Comparison of ENCODE assay signal across 9 mouse cellular contexts in genomic region chr6:97740107-97740850, GRCm38 (mm10).
DNase-seq lines count a peak whose midpoint lies in the region; ATAC-seq lines count a peak whose summit lies in the region.
"Had no signal": no experiment of that assay in that cellular context is flagged by ENCODE, and none has a peak within 500 bp of the region (broad histone marks: within the 10 kb centered on the region; RNA-seq: fewer than 3 reads in every experiment).

No protein-coding gene starts in this region.

- peak overlapping the region; percentile 14 for H3K4me3 ChIP-seq in embryonic facial prominence, embryonic 14.5 days (ENCODE audit: low read depth, low read length)
- H3K4me3 ChIP-seq in hindbrain, embryonic 11.5 days (ENCODE audit: low read depth, low read length), result no peak overlapping the region
- no peak overlapping the region for H3K4me3 ChIP-seq in midbrain, embryonic 14.5 days (replicated peaks; ENCODE audit: low read depth, low read length)
- H3K4me3 ChIP-seq: myocyte had no signal

- no peak for ATAC-seq in embryonic facial prominence, embryonic 14.5 days (ENCODE audit: low read depth)
- ATAC-seq in hindbrain, embryonic 11.5 days (ENCODE audit: low FRiP score), result peak; percentile 40; the same call in 1 of the 2 replicates
- ATAC-seq in midbrain, embryonic 14.5 days (ENCODE audit: low FRiP score, low TSS enrichment), result no peak

- no peak overlapping the region for H3K27ac ChIP-seq in embryonic facial prominence, embryonic 14.5 days (replicated peaks; ENCODE audit: low read depth, low read length)
- no peak overlapping the region for H3K27ac ChIP-seq in hindbrain, embryonic 11.5 days (ENCODE audit: low read depth, low read length)
- no peak overlapping the region for H3K27ac ChIP-seq in midbrain, embryonic 14.5 days (replicated peaks; ENCODE audit: low read depth, low read length)

- no peaks in the 10 kb centered on the region for H3K36me3 ChIP-seq in embryonic facial prominence, embryonic 14.5 days (ENCODE audit: control insufficient read depth, insufficient read depth, low read length)
- H3K36me3 ChIP-seq in hindbrain, embryonic 11.5 days (ENCODE audit: control insufficient read depth, insufficient read depth, low read length), result no peaks in the 10 kb centered on the region
- no peaks in the 10 kb centered on the region for H3K36me3 ChIP-seq in midbrain, embryonic 14.5 days (ENCODE audit: control insufficient read depth, insufficient read depth, low read length)

- DNase-seq in ovary, postnatal 14 days (ENCODE audit: low spot score), result peak; percentile 60
- no peak for DNase-seq in ovary, adult 18-20 months (ENCODE audit: low spot score)
- peak; percentile 75 for DNase-seq in adrenal gland, postnatal 10 days
- DNase-seq in embryonic facial prominence, embryonic 14.5 days (ENCODE audit: low spot score), result peak; percentile 69
- peak; percentile 83 for DNase-seq in hindbrain, embryonic 11.5 days (ENCODE audit: low spot score)
- peak; percentile 34 to 76 for DNase-seq in left cerebral cortex, postnatal 14 days (ENCODE audit: low spot score in 2 of 2)
- peak; percentile 90 for DNase-seq in midbrain, embryonic 14.5 days
- DNase-seq in spleen, postnatal 14 days (ENCODE audit: low spot score in 2 of 2), result no peak

- H3K9ac ChIP-seq in embryonic facial prominence, embryonic 14.5 days (ENCODE audit: low read depth, low read length), result no peak overlapping the region
- no peak overlapping the region for H3K9ac ChIP-seq in hindbrain, embryonic 11.5 days (ENCODE audit: low read depth, low read length)
- no peak overlapping the region for H3K9ac ChIP-seq in midbrain, embryonic 14.5 days (replicated peaks; ENCODE audit: low read length)

- H3K9me3 ChIP-seq in embryonic facial prominence, embryonic 14.5 days (ENCODE audit: control insufficient read depth, low read length), result no peaks in the 10 kb centered on the region
- no peaks in the 10 kb centered on the region for H3K9me3 ChIP-seq in hindbrain, embryonic 11.5 days (ENCODE audit: control insufficient read depth, low read length)
- H3K9me3 ChIP-seq in midbrain, embryonic 14.5 days (ENCODE audit: control insufficient read depth, low read length), result no peaks in the 10 kb centered on the region

- intact Hi-C loops in left cerebral cortex, postnatal 14 days (cut with DNase I), result loop anchor here (2.0 to 5.0 kb wide), 3 partner anchors 218 to 461 kb away; no protein-coding TSS in a partner anchor

- peaks cover 12% of the 10 kb centered on the region for H3K4me1 ChIP-seq in embryonic facial prominence, embryonic 14.5 days (ENCODE audit: control insufficient read depth, insufficient read depth, low read length)
- H3K4me1 ChIP-seq in hindbrain, embryonic 11.5 days (replicated peaks; ENCODE audit: control insufficient read depth, insufficient read depth, low read length), result no peaks in the 10 kb centered on the region
- H3K4me1 ChIP-seq in midbrain, embryonic 14.5 days (ENCODE audit: control insufficient read depth, insufficient read depth, low read length), result peaks cover 3% of the 10 kb centered on the region; the same call in 1 of the 2 replicates

- peak overlapping the region; percentile 47 for H3K4me2 ChIP-seq in embryonic facial prominence, embryonic 14.5 days (ENCODE audit: low read depth, low read length)
- H3K4me2 ChIP-seq in hindbrain, embryonic 11.5 days (replicated peaks; ENCODE audit: low read depth, low read length), result no peak overlapping the region
- H3K4me2 ChIP-seq in midbrain, embryonic 14.5 days (ENCODE audit: low read length), result peak overlapping the region; percentile 38; the same call in 1 of the 2 replicates

- 9% methylated on average over 13 of the region's 13 CpGs for WGBS in embryonic facial prominence, embryonic 14.5 days
- WGBS in hindbrain, embryonic 11.5 days, result 14% methylated on average over 13 of the region's 13 CpGs
- whole genome bisulfite sequencing in midbrain, embryonic 14.5 days, result 5% methylated on average over 13 of the region's 13 CpGs

- H3K27me3 ChIP-seq in embryonic facial prominence, embryonic 14.5 days (replicated peaks; ENCODE audit: control insufficient read depth, insufficient read depth, low read length), result no peaks in the 10 kb centered on the region
- no peaks in the 10 kb centered on the region for H3K27me3 ChIP-seq in hindbrain, embryonic 11.5 days (ENCODE audit: control insufficient read depth, insufficient read depth, low read length)
- H3K27me3 ChIP-seq in midbrain, embryonic 14.5 days (ENCODE audit: control insufficient read depth, insufficient read depth, low read length), result no peaks in the 10 kb centered on the region

Comparison
In these comparisons a context has a peak if more than half of its experiments do, and no peak if none do; other contexts are left out.
1. DNase-seq: peak in ovary, postnatal 14 days (single experiment), adrenal gland, postnatal 10 days (single experiment), embryonic facial prominence, embryonic 14.5 days (single experiment), hindbrain, embryonic 11.5 days (single experiment), left cerebral cortex, postnatal 14 days (2 of 2) and midbrain, embryonic 14.5 days (single experiment); none in ovary, adult 18-20 months (single experiment) and spleen, postnatal 14 days (0 of 2).